Mouse (Mus musculus) heart, embryonic 15.5 days (tissue): ENCODE measurements around the gene Syt1. TPM values are rescaled to one million over a fixed set of nuclear protein-coding genes. Genes with fewer than 3 reads are reported as not detected.
A peak's percentile ranks its signal among the peaks of the same experiment; 100 is the strongest.

ENCODE experiments used
- ATAC-seq: fragments of 200-750 bp; cut with Nextera tagmentation; replicated peaks from 2 replicates; pipeline ENCODE4 v1.8.0; 2017; ENCODE audit warnings: low read depth, moderate TSS enrichment; ENCODE audit not compliant: insufficient number of reproducible peaks, insufficient read depth, low FRiP score
- H3K27ac ChIP-seq: fragments of 300-500 bp; sonication (generic); 2 replicates; pipeline ENCODE4 v1.5.1; 2015; ENCODE audit warnings: mild to moderate bottlenecking, inconsistent platforms
- H3K27me3 ChIP-seq: fragments of 300-500 bp; sonication (generic); 2 replicates; pipeline ENCODE4 v1.6.1; 2015; ENCODE audit warnings: inconsistent platforms
- H3K36me3 ChIP-seq: fragments of 300-500 bp; sonication (generic); 2 replicates; pipeline ENCODE4 v1.6.1; 2015; ENCODE audit warnings: mild to moderate bottlenecking, inconsistent platforms
- H3K4me1 ChIP-seq: fragments of 300-500 bp; sonication (generic); replicated peaks from 2 replicates; pipeline ENCODE4 v1.6.1; 2015; ENCODE audit warnings: inconsistent platforms
- H3K4me2 ChIP-seq: fragments of 300-500 bp; sonication (generic); 2 replicates; pipeline ENCODE4 v1.6.1; 2015; ENCODE audit warnings: inconsistent platforms, mild to moderate bottlenecking, moderate library complexity
- H3K4me3 ChIP-seq: fragments of 300-500 bp; sonication (generic); 2 replicates; pipeline ENCODE4 v1.5.1; 2015; ENCODE audit warnings: mild to moderate bottlenecking, inconsistent platforms
- H3K9ac ChIP-seq: fragments of 300-500 bp; sonication (generic); 2 replicates; pipeline ENCODE4 v1.6.1; 2015; ENCODE audit warnings: mild to moderate bottlenecking, inconsistent platforms
- H3K9me3 ChIP-seq: fragments of 300-500 bp; sonication (generic); replicated peaks from 2 replicates; pipeline ENCODE4 v1.6.1; 2016; ENCODE audit warnings: inconsistent platforms
- WGBS: fragments of 180-500 bp; shearing (Covaris S2); methylation state at CpG from one replicate; pipeline ENCODE4 v1.1.7; 2015; ENCODE audit warnings: mixed read lengths; 5-methylcytosine and 5-hydroxymethylcytosine counted together
- polyA plus RNA-seq: library from polyadenylated mRNA; unstranded; fragments of >200 nt; fragmentation: Nextera tagmentation; extraction: Ambion mirVana; gene quantifications from 2 replicates; pipeline ENCODE4 v1.2.1, GENCODE M21; 2015

Syt1 gene
- polyA plus RNA-seq, 1 experiment from 2014 or later: 0.47 TPM

- H3K36me3 ChIP-seq: no peaks in the 10 kb centered on the region
- no peak overlapping the region for H3K4me2 ChIP-seq
- H3K4me1 ChIP-seq: no peaks in the 10 kb centered on the region
- no peaks in the 10 kb centered on the region for H3K27me3 ChIP-seq
- H3K9ac ChIP-seq: no peak overlapping the region
- no peak overlapping the region for H3K27ac ChIP-seq
- H3K4me3 ChIP-seq: no peak overlapping the region
- 74% methylated on average over 9 of the region's 9 CpGs for WGBS
- H3K9me3 ChIP-seq: no peaks in the 10 kb centered on the region
- no peak for ATAC-seq
Measured at GRCm38 (mm10) chr10:108690954-108691353, 319.8 kb downstream of the Syt1 start.

DNA sequence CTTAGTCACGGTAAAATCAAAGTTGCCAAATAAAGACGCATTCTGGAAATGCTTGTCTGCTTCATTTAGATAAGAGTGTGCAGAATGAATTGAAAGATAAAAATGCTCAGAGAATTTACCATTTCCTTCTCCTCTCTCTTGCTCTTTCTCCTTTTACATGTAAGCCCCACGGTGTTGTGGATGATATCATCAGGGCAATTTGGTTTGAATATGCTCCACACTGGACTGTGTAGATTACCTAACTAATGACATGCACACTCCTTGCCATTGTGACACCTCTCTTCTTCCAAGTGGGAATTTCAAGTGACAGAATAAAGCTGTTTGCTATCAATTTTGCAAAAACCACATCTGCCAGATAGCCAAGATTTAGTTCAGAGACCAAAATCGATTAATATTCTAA is 324.1 kb downstream of the Syt1 start:
- Histone ChIP-seq H3K4me1 (no peaks in the 10 kb centered on the region), H3K27ac (no peak overlapping the region)

DNA sequence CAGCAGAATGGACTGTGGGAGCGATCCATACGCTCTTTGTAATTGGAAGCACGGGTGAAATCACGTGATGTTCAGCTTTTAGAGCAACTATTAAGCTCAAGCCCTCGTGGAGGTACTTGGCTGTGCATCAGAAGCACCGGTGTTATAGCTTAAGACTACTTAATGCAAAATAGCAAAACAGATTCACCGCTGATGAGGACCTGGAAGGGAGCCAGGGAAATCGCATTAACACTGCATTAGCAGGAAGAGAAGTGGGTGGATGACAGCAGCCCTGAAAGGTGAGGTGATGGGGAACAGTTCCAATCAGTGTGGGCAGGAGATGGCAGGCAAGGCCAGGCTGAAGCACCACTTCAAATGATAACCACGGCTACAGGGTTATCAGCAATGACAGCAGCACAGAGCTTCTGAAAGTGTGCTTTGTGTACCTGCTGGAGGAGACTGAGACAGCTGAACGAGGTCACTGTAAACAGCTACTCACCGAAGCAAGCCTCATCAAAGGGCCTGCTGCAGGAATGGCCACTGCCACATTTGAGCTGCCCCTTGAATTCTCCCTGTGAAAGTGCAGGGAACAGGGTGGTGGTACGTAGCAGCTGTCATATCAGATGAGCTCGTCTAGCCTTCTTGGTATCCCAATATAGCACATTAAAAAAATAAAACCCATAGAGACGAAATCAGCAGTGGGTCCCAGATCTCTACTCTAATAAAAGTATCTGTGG is 330.9 kb downstream of the Syt1 start:
- peak; percentile 62 for ATAC-seq
- Histone ChIP-seq H3K27ac (0 out of 2 replicates have a peak overlapping the region, but pooled peaks have one; percentile 7), H3K4me2 (peak overlapping the region; percentile 26), H3K9ac (no peak overlapping the region), H3K27me3 (no peaks in the 10 kb centered on the region), H3K4me3 (no peak overlapping the region), H3K36me3 (no peaks in the 10 kb centered on the region), H3K4me1 (peaks cover 10% of the 10 kb centered on the region), H3K9me3 (no peaks in the 10 kb centered on the region)
- 32% methylated on average over 14 of the region's 14 CpGs for WGBS

More for the DNA sequence above, 324.1 kb downstream of the Syt1 start:
- no peaks in the 10 kb centered on the region for H3K36me3 ChIP-seq
- H3K9ac ChIP-seq: no peak overlapping the region
- ATAC-seq: no peak
- no peaks in the 10 kb centered on the region for H3K9me3 ChIP-seq
- H3K4me2 ChIP-seq: no peak overlapping the region
- WGBS: 37% methylated on average over 4 of the region's 4 CpGs
- no peaks in the 10 kb centered on the region for H3K27me3 ChIP-seq
- H3K4me3 ChIP-seq: no peak overlapping the region

DNA sequence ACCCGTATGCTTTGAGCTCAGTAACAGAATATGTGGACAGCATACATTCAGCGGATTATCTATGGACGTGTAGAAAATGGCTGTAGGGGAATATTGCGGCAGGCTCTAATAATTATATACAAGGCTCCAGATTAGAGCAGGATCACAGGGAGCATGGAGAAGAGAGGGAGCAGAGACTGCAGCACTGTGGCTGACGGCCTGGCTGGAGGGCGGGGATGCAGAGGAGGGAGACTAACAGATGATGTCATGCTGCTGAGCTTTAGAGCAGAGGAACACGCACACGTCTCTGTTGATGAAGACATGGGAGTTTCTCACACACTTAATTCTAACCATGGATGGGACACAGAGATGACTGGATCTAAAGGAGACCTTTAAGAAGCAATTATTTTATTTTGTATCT is 333.7 kb downstream of the Syt1 start:
- Histone ChIP-seq H3K9ac (no peak overlapping the region), H3K27ac (no peak overlapping the region), H3K4me3 (no peak overlapping the region), H3K9me3 (no peaks in the 10 kb centered on the region), H3K4me2 (no peak overlapping the region), H3K36me3 (no peaks in the 10 kb centered on the region), H3K4me1 (peaks cover 10% of the 10 kb centered on the region), H3K27me3 (no peaks in the 10 kb centered on the region)
- 70% methylated on average over 8 of the region's 8 CpGs for WGBS
- ATAC-seq: no peak

DNA sequence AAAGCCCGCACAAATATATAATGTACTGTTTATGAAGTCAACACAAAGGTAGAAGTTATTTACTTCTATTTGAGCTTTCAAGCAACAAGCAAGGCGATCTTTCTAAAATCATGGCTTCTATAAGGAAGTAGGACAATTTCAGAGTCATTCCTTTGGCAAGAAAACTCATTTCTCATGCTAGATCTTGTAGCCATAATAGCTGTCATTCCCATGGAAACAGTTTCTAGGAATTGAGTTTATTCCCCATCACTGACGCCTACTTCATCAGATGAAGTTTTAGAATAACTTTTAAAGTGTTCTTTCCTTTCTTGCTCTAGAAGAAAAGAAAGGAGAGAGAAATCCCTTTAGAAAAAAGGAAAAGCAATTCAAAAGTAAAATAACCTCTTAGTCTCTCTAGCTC is 341.8 kb downstream of the Syt1 start:
- no peak overlapping the region for H3K9ac ChIP-seq
- H3K27ac ChIP-seq: no peak overlapping the region
- no peaks in the 10 kb centered on the region for H3K4me1 ChIP-seq
- no peak overlapping the region for H3K4me2 ChIP-seq
- ATAC-seq: no peak
- H3K27me3 ChIP-seq: no peaks in the 10 kb centered on the region
- H3K9me3 ChIP-seq: no peaks in the 10 kb centered on the region
- no peaks in the 10 kb centered on the region for H3K36me3 ChIP-seq
- 83% methylated on average over 3 of the region's 3 CpGs for WGBS
- H3K4me3 ChIP-seq: no peak overlapping the region

GRCm38 (mm10) chr10:108660295-108660694 is 350.5 kb downstream of the Syt1 start:
- H3K4me3 ChIP-seq: no peak overlapping the region
- H3K4me2 ChIP-seq: no peak overlapping the region
- no peak overlapping the region for H3K27ac ChIP-seq
- H3K9me3 ChIP-seq: no peaks in the 10 kb centered on the region
- H3K36me3 ChIP-seq: no peaks in the 10 kb centered on the region
- no peak overlapping the region for H3K9ac ChIP-seq
- no peaks in the 10 kb centered on the region for H3K27me3 ChIP-seq
- H3K4me1 ChIP-seq: no peaks in the 10 kb centered on the region
- WGBS: 74% methylated on average over 3 of the region's 3 CpGs
- no peak for ATAC-seq

DNA sequence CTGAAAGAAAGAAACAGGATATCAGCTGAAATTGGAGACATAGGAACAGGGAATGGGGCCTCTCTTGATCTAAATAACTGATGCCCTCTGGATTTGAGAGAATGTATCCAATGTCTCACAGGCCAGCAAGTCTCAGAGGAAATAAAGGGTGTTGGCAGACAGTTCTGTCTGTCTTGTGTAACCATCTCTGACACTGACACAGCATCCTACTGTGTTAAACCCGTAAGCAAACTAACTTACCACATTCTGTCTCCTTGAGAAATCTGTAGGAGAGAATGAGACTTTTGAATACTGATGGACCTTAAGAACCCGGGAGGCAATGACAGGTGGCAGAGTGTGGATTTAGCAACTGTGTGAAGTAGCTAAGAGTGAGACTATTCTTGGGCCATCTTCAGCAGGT is 352.5 kb downstream of the Syt1 start:
- H3K9ac ChIP-seq: no peak overlapping the region
- no peak overlapping the region for H3K4me2 ChIP-seq
- H3K36me3 ChIP-seq: no peaks in the 10 kb centered on the region
- 62% methylated on average over 2 of the region's 2 CpGs for WGBS
- no peak overlapping the region for H3K4me3 ChIP-seq
- no peaks in the 10 kb centered on the region for H3K9me3 ChIP-seq
- H3K4me1 ChIP-seq: no peaks in the 10 kb centered on the region
- H3K27me3 ChIP-seq: no peaks in the 10 kb centered on the region
- no peak for ATAC-seq
- H3K27ac ChIP-seq: no peak overlapping the region

- H3K9ac ChIP-seq: no peak overlapping the region
- no peak overlapping the region for H3K4me2 ChIP-seq
- ATAC-seq: no peak
- no peak overlapping the region for H3K4me3 ChIP-seq
- no peaks in the 10 kb centered on the region for H3K9me3 ChIP-seq
- no peak overlapping the region for H3K27ac ChIP-seq
- H3K4me1 ChIP-seq: peaks cover 5% of the 10 kb centered on the region; the same call in 1 of the 2 replicates
- no peaks in the 10 kb centered on the region for H3K36me3 ChIP-seq
- no peaks in the 10 kb centered on the region for H3K27me3 ChIP-seq
Measured at GRCm38 (mm10) chr10:108657669-108658068, 353.1 kb downstream of the Syt1 start.

GRCm38 (mm10) chr10:108656898-108657297 is 353.9 kb downstream of the Syt1 start:
- H3K36me3 ChIP-seq: no peaks in the 10 kb centered on the region

GRCm38 (mm10) chr10:108655074-108655473 is 355.7 kb downstream of the Syt1 start:
- no peak overlapping the region for H3K4me2 ChIP-seq
- H3K27me3 ChIP-seq: no peaks in the 10 kb centered on the region
- no peaks in the 10 kb centered on the region for H3K9me3 ChIP-seq
- ATAC-seq: no peak
- H3K9ac ChIP-seq: no peak overlapping the region
- H3K27ac ChIP-seq: no peak overlapping the region
- H3K4me1 ChIP-seq: peaks cover 15% of the 10 kb centered on the region
- 95% methylated on average over 11 of the region's 11 CpGs for WGBS
- H3K4me3 ChIP-seq: no peak overlapping the region
- no peaks in the 10 kb centered on the region for H3K36me3 ChIP-seq

More at GRCm38 (mm10) chr10:108656898-108657297, 353.9 kb downstream of the Syt1 start:
- Histone ChIP-seq H3K27me3 (no peaks in the 10 kb centered on the region), H3K4me3 (no peak overlapping the region), H3K9me3 (no peaks in the 10 kb centered on the region), H3K4me2 (no peak overlapping the region), H3K27ac (no peak overlapping the region), H3K4me1 (peaks cover 8% of the 10 kb centered on the region), H3K9ac (no peak overlapping the region)
- 44% methylated on average over 4 of the region's 4 CpGs for WGBS
- no peak for ATAC-seq

- WGBS: 29% methylated on average over 8 of the region's 8 CpGs
- Histone ChIP-seq H3K27me3 (no peaks in the 10 kb centered on the region), H3K9me3 (no peaks in the 10 kb centered on the region), H3K36me3 (no peaks in the 10 kb centered on the region), H3K4me2 (no peak overlapping the region), H3K4me1 (peaks cover 15% of the 10 kb centered on the region), H3K4me3 (no peak overlapping the region), H3K27ac (no peak overlapping the region), H3K9ac (no peak overlapping the region)
- ATAC-seq: no peak
Measured at GRCm38 (mm10) chr10:108652831-108653230, 358.0 kb downstream of the Syt1 start.

DNA sequence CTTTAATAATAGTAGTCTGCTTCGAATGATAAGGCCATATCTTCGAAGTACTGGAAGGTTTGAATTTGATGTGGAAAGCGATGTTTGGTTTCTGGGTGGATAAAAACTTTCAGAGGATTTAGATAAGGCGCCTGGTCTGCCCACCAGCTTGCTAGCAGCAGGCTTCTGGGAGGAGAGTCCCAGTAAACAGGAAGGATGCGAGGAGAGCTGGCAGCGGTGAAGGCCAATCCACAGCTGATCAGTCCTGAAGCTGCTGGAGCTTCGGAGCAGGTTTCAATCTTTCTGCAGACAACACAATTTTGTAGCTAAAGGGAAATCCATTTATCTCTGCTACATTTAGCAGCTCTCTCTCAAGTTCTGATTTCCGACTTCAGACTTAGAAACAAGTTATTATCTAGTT is 358.7 kb downstream of the Syt1 start:
- Histone ChIP-seq H3K36me3 (no peaks in the 10 kb centered on the region), H3K27me3 (no peaks in the 10 kb centered on the region), H3K4me3 (no peak overlapping the region), H3K9me3 (no peaks in the 10 kb centered on the region), H3K9ac (no peak overlapping the region), H3K27ac (no peak overlapping the region), H3K4me1 (peaks cover 15% of the 10 kb centered on the region), H3K4me2 (no peak overlapping the region)
- ATAC-seq: no peak
- 47% methylated on average over 8 of the region's 8 CpGs for WGBS
